Mouse (Mus musculus) layer of hippocampus, adult 11-12 months (tissue): ENCODE measurements around the gene Raf1.

ENCODE experiments used
- DNase-seq: peaks from one replicate; pipeline ENCODE4 v3.0.0; 2022; ENCODE audit warnings: low spot score

Gene Raf1

DNA sequence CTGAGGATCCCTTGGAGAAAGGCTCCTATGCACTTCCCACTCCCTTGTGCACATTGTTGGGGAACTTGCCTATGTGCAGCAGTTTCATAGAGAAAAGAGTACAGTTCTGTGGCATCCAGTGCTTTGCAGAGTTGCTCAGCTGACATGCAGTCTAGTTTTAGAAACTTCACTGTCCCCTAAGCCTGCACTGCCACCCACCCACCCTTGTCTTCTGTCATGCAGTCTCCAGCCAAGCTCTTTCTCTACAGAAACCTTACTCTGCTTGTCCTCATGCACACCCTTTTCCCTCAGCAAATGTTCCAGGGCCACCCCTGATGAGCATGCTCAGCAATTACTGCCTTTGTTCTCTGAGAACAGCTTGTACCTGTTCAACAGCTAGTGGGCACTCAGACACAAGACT, 62.6 kb downstream of the Raf1 start:
- DNase-seq, result no peak

DNA sequence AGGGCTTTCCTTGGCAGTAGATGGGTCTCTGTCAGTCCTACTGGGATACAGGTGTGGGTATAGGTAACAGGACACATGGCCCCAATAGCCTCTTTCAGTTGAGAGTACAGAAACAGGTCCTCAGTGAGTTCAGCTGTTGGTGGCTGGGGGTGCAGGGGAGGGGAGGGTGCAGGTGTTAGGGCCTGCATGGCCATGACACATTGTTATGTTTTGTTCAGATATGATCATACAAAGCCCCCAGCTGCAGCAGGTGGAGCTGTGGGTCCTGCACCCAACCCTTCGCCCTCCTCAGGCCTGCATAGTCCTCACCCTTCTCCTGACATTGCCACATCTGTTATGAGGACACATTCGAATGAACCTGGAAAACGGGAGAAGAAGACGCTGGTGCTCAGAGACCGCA, 66.1 kb downstream of the Raf1 start:
- DNase-seq, result no peak

DNA sequence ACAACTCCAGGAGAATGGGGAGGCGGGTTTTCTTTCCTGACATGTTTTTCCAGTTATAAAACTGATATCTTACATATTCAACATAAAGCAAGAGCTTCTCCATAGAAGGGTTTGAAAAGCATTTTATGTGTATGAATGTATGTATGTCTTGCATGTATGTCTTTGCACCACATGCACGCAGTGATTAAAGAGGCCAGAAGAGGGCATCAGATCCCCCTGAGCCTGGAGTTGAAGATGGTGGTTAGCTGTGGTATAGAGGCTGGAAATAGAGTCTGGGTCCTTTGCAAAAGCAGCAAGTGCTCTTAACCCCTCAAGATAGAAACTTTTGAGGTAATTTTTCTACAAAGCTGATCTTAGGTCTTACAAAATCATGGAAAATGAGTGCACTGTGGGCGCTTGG, 67.3 kb downstream of the Raf1 start:
- DNase-seq, result no peak

GRCm38 (mm10) chr6:115607429-115607828, 69.0 kb downstream of the Raf1 start:
- DNase-seq, result peak; percentile 35

DNA sequence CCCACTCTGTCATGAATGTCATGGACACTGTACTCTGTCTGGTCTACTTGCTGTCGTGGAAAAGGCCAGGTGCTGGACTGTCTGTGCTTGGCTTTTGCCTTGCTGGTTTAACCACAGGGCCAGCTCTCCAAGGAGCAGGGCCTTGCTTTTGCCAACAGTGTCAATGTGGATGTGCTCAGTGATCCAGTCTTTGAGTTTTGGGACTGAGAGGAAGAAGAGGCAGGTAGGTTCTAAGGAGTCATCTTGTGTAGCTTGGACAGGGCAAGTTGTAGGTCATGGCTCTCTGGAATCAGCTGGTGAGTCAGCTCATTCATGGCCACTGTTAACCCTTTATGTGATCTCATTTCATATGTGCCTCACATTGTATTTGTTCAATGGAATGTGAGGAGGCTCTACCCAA, 70.0 kb downstream of the Raf1 start:
- no peak for DNase-seq

- peak; percentile 75 for DNase-seq
These were observed 74.5 kb downstream of the Raf1 start, which contains the start of gene Mkrn2 for GRCm38 (mm10) chr6:115601715-115602523. Gene Mkrn2 (plus strand): TSS chr6:115601902.

DNA sequence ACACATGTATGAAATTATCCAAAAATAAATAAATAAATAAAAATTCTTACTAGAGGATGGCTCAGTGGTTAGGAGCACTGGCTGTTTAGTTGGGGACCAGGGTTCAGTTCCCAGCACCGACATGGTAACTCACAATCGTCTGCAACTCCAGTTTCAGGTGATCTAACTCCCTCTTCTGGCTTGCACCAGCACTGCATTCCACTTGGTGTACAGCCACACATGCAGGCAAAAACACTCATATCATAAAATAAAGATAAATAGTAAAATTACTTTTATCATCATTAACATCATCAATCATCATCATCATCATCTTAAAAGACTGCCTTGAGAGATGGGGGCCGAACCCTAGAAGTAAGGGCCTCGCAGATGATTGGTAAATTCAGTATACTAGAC, 75.1 kb downstream of the Raf1 start:
- DNase-seq, result no peak

- no peak for DNase-seq
These were observed 80.8 kb downstream of the Raf1 start for GRCm38 (mm10) chr6:115595667-115596066.

GRCm38 (mm10) chr6:115594463-115594862, 82.0 kb downstream of the Raf1 start:
- no peak for DNase-seq

DNA sequence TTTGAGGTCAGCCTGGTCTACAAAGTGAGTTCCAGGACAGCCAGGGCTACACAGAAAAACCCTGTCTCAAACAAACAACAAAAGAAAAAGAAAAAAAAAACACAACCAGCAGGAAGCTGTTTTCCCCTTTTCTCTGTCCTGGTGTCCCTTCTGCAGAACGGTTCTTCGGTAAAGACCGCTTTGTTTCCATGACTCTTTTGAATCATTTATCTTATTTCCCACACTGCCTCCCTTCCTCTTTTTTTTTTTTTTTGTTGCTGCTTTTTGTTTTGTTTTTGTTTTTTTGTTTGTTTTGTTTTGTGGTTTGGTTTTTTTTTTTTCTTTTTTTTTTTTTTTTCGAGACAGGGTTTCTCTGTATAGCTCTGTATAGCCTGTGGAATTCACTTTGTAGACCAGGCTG, 83.2 kb downstream of the Raf1 start:
- DNase-seq, result no peak

GRCm38 (mm10) chr6:115592458-115592857, 84.0 kb downstream of the Raf1 start, which contains the start of gene Mkrn2os:
Gene Mkrn2os (minus strand): TSS chr6:115592576.
- no peak for DNase-seq

- DNase-seq, result no peak
These were observed 84.6 kb downstream of the Raf1 start for GRCm38 (mm10) chr6:115591692-115592359.

DNA sequence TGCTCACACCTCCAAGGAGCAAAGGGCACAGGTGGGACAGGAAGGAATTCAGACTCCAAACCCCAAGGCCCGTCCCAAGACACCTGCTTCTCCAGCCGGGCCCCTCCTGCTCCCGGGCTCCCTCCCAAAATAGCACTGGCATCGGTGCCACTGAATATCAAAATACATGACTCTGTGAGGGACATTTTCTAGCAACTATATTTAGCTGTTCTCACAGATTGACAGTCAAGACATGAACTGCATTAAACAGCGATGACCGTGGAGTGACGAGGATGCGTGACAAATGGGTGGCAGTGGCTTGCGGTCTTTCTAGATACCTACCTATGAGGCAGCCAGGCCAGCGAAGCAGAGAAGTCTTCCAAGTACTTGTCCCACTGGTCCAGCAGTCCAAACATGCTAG, 90.1 kb downstream of the Raf1 start:
- no peak for DNase-seq

DNA sequence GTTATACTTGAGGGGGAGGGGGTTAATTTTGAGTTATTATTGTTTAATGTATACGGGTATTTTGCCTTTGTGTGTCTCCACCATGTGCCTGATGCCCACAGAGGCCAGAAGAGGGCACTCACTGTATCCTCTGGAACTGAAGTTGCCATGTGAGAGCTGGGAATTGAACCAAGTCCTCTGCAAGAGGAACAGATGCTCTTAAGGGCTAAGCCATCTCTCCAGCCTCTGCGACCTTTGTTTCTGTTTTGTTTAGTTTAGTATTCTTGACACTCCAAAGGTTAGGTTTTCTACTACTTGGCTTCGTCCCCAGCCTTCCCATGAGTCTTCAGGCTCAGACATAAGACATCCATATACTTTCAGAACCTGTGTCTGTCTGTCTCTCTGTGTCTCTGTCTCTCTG, 92.3 kb downstream of the Raf1 start:
- DNase-seq, result no peak

DNA sequence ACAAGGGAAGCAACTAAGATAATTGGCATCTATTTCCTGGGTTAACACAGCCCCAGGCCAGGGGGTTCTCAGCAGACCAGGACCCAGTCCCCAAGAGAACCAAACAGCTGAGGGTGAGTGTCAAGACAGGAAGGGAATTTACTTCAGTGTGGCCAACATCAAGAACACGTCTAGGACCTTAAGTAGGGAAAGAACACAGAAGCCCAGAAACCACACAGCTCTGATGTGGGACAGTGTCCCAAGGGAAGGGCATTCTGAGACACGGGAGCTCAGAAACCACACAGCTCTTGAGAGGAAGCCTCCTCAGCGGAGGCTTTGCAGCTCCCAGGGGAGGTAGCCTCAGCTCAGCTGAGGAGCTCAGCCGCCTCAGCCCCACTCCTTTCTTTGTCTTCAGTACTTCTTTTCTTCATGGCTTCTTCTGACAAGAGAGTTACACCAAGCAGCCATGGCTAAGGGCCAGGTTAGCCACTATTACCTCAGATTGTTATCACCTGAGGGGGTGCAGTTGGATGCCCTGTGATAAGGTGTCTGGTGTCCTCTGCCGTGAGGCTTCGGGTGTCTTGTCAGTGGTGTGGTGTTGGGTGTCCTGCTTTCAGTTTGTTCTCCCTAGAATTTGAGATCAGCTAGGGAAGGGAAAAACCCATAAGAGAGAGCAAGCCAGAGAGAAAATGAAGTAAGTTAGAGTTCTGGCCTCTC, 92.9 kb downstream of the Raf1 start:
- no peak for DNase-seq

DNA sequence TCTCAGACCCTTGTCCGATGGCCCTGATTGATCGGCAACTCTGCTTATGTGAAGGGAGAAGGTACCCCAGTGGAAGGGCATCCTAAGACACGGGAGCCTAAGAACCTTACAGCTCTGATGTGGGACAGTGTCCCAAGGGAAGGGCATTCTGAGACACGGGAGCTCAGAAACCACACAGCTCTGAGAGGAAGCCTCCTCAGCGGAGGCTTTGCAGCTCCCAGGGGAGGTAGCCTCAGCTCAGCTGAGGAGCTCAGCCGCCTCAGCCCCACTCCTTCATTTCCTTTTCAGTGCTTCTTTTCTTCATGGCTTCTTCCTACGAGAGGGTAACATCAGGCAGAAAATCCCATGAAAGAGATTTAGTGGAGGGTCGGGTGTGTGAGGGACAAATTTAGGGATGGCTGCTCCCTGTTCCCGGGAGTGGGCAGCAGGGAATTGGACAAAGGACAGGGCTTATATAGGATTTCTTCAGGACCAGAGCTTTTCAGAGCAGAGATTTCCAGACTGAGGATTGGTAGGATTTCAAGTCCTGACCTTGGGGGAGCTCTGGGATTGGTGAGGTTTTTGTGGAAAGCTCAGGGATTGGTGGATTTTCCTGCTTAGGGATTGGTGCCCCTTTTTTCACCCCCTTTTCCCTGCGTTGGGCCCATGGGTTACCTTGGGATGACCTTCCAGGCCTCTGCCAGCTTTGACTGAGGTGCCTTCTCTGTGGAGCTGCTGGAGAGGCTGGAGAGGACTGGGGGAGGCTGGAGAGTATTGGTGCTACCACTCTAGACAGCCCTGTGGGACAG, 93.9 kb downstream of the Raf1 start:
- DNase-seq, result no peak

DNA sequence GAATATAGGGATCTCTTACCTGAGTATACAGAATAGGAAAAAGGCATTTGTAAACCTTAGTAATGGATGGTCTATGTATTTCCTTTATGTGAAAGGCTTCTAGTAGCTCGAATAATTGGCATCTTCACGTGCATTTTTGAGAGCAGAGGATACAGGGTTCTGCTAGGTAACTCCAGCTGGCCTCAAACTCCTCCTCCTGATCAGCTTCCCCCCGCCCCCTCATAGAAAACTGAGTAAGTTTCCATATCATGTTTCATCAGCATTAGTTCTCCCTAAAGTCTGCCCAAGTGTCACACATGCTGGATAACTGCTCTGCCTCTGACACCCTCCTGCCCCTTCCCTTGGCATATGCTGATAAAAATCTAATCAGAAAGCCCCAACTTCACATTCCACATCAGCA, 95.6 kb downstream of the Raf1 start:
- DNase-seq, result no peak

GRCm38 (mm10) chr6:115577941-115578340, 98.5 kb downstream of the Raf1 start:
- no peak for DNase-seq

DNA sequence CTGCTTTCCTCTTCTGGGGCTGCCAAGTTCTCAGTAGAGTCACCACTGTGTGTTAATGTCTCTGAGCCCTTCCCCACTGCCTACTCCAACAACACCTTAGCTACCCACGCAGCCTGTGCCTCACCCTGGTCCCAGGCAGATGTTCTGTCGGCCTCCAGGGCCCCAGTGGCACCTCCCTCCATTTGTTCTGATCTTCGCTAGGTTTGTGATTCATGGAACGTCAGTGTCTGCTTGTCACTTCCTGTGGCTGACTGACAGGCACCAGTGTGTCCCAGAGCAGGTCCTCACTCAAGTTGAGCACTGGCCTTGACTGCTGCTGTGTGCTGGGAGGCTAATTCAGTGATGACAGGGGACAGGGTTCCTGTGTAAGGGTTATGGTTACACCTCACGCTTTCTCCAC, 99.0 kb downstream of the Raf1 start:
- no peak for DNase-seq

GRCm38 (mm10) chr6:115574171-115574570, 102.3 kb downstream of the Raf1 start:
- no peak for DNase-seq
